ENCODE assay signal across 20 mouse cellular contexts in genomic region chr2:168687326-168687725, GRCm38 (mm10). TPM values are rescaled to one million over a fixed set of nuclear protein-coding genes. Genes with fewer than 3 reads are reported as not detected.
DNase-seq lines count a peak whose midpoint lies in the region; ATAC-seq and TF ChIP-seq lines count a peak whose summit lies in the region.
"Had no signal": no experiment of that assay in that cellular context is flagged by ENCODE, and none has a peak within 500 bp of the region (broad histone marks: within the 10 kb centered on the region; RNA-seq: fewer than 3 reads in every experiment).

No protein-coding gene starts in this region.

- no peak for ATAC-seq in cerebellum, adult (ENCODE audit: insufficient number of reproducible peaks, low FRiP score, low TSS enrichment)
- ATAC-seq in kidney, embryonic 16.5 days (ENCODE audit: low FRiP score, low TSS enrichment): no peak
- ATAC-seq: forebrain, embryonic 15.5 days; intestine, embryonic 16.5 days had no signal

- H3K9ac ChIP-seq in ES-E14 (ENCODE audit: insufficient read depth, low read depth, low read length, poor library complexity, severe bottlenecking): peak overlapping the region; percentile 8; the same call in 1 of the 2 replicates
- H3K9ac ChIP-seq in kidney, embryonic 16.5 days (replicated peaks; ENCODE audit: low read length): no peak overlapping the region
- H3K9ac ChIP-seq: forebrain, embryonic 15.5 days; heart, embryonic 15.5 days; hindbrain, embryonic 15.5 days had no signal

- in situ Hi-C loops in ES-E14 (cut with MboI; ENCODE audit: low sequenced_read_pairs in 2 of 2, unreplicated experiment in 2 of 2): loop anchor here (25.0 kb wide), 1 partner anchor 175 kb away; no protein-coding TSS in a partner anchor

- DNase-seq in cerebellum, adult 2 months: no peak
- DNase-seq in ovary, adult 18-20 months (ENCODE audit: low spot score): peak; percentile 16
- no peak for DNase-seq in ovary, postnatal 14 days (ENCODE audit: low spot score)
- DNase-seq in ES-E14 (ENCODE audit: low read depth, low spot score): no peak
- DNase-seq in adrenal gland, postnatal 25 days: peak; percentile 21
- DNase-seq in right cerebral cortex, adult 2 months (ENCODE audit: low spot score in 2 of 2): no peak
- DNase-seq: cerebellum, adult 18-20 months; gastrocnemius, postnatal 10 days; heart, adult 2 months; heart, postnatal 14 days; kidney, adult 2 months had no signal

- 25% methylated on average over 12 of the region's 12 CpGs for WGBS in cerebellum, adult 2 months
- WGBS in kidney, embryonic 16.5 days: 80% methylated on average over 12 of the region's 12 CpGs

- no peak for TF ChIP-seq POLR2A in cerebellum, adult 2 months (IDR thresholded peaks at IDR 0.05; ENCODE audit: borderline replicate concordance, insufficient read depth, low read length)

- H3K4me1 ChIP-seq in cerebellum, adult 2 months (ENCODE audit: control insufficient read depth, insufficient read depth, low read length): peaks cover 36% of the 10 kb centered on the region
- peaks cover 7 to 19% of the 10 kb centered on the region in 2 experiments for H3K4me1 ChIP-seq in ES-E14 (ENCODE audit: control insufficient read depth in 2 of 2, insufficient read depth in 2 of 2, low read length in 2 of 2, poor library complexity in 1 of 2)
- no peaks in the 10 kb centered on the region for H3K4me1 ChIP-seq in kidney, embryonic 16.5 days (ENCODE audit: insufficient read depth, low read length)
- H3K4me1 ChIP-seq: forebrain, embryonic 15.5 days; heart, embryonic 15.5 days had no signal

- no peaks in the 10 kb centered on the region for H3K27me3 ChIP-seq in cerebellum, adult 2 months (ENCODE audit: control insufficient read depth, insufficient read depth, low read length)
- no peaks in the 10 kb centered on the region for H3K27me3 ChIP-seq in kidney, embryonic 16.5 days (ENCODE audit: insufficient read depth, low read length)
- H3K27me3 ChIP-seq: forebrain, embryonic 15.5 days; hindbrain, embryonic 15.5 days had no signal

- peak overlapping the region; percentile 19; the same call in 1 of the 2 replicates for H3K27ac ChIP-seq in cerebellum, adult 2 months (ENCODE audit: insufficient read depth, low read length)
- H3K27ac ChIP-seq in ES-E14 (ENCODE audit: insufficient read depth, low read depth, low read length, poor library complexity, severe bottlenecking): no peak overlapping the region
- no peak overlapping the region for H3K27ac ChIP-seq in kidney, embryonic 16.5 days (ENCODE audit: low read length)
- H3K27ac ChIP-seq: embryonic facial prominence, embryonic 10.5 days; forebrain, embryonic 15.5 days; heart, adult 2 months; heart, embryonic 15.5 days; hindbrain, embryonic 15.5 days had no signal

- no peak overlapping the region for H3K4me3 ChIP-seq in cerebellum, adult 2 months (replicated peaks; ENCODE audit: insufficient read depth, low read depth, low read length)
- peak overlapping the region in 1 of 2 experiments; percentile 9; a peak in 1 of 4 replicates for H3K4me3 ChIP-seq in ES-E14 (ENCODE audit: insufficient read depth in 1 of 2, low read depth in 1 of 2, low read length in 2 of 2, poor library complexity in 1 of 2, severe bottlenecking in 1 of 2)
- no peak overlapping the region for H3K4me3 ChIP-seq in kidney, embryonic 16.5 days (ENCODE audit: low read length)
- H3K4me3 ChIP-seq: embryonic facial prominence, embryonic 10.5 days; forebrain, embryonic 15.5 days; heart, adult 2 months; heart, embryonic 15.5 days; hindbrain, embryonic 15.5 days had no signal

- H3K9me3 ChIP-seq in ES-E14 (ENCODE audit: control insufficient read depth, insufficient read depth, low read depth, low read length): no peaks in the 10 kb centered on the region
- no peaks in the 10 kb centered on the region for H3K9me3 ChIP-seq in kidney, embryonic 16.5 days (ENCODE audit: low read length)
- H3K9me3 ChIP-seq: embryonic facial prominence, embryonic 10.5 days; forebrain, embryonic 15.5 days; heart, embryonic 15.5 days; hindbrain, embryonic 15.5 days had no signal

- TF ChIP-seq CTCF in cerebellum, adult 2 months (IDR thresholded peaks at IDR 0.05; ENCODE audit: borderline replicate concordance, insufficient read depth, low read depth, low read length): no peak

- no peak overlapping the region for H3K4me2 ChIP-seq in kidney, embryonic 16.5 days (replicated peaks; ENCODE audit: low read depth, low read length)
- H3K4me2 ChIP-seq: forebrain, embryonic 15.5 days; heart, embryonic 11.5 days; heart, embryonic 15.5 days; hindbrain, embryonic 15.5 days had no signal

- no peaks in the 10 kb centered on the region for H3K36me3 ChIP-seq in ES-E14 (ENCODE audit: control insufficient read depth, insufficient read depth, low read length, poor library complexity, severe bottlenecking)
- no peaks in the 10 kb centered on the region for H3K36me3 ChIP-seq in kidney, embryonic 16.5 days (ENCODE audit: insufficient read depth, low read length)
- H3K36me3 ChIP-seq: embryonic facial prominence, embryonic 10.5 days; heart, embryonic 15.5 days had no signal

TF ChIP-seq in ES-E14, 5 proteins besides CTCF, POLR2A, EP300 and RAD21:
- TF ChIP-seq HCFC1 (IDR thresholded peaks at IDR 0.05; ENCODE audit: borderline replicate concordance, insufficient read depth, low read length) (no peak), CHD2 (IDR thresholded peaks at IDR 0.05; ENCODE audit: low read depth, low read length) (no peak), ZNF384 (IDR thresholded peaks at IDR 0.05; ENCODE audit: low read depth, low read length) (no peak), ZC3H11A (IDR thresholded peaks at IDR 0.05; ENCODE audit: borderline replicate concordance, low read depth, low read length) (no peak), MAFK (IDR thresholded peaks at IDR 0.05; ENCODE audit: insufficient read depth, low read depth, low read length) (no peak)

RNA-seq across cellular contexts. Expression of gene Atp9a, which starts 54.9 kb away (rescaled TPM):
- 316 and 321 TPM in 2 replicates for polyA plus RNA-seq in cerebellum, adult 2 months (2012; rRNA removed)
- 41.5 and 84.5 TPM in 2 replicates for total RNA-seq in ES-E14 (2012; rRNA removed)
- 60.9 and 63.6 TPM in 2 replicates for total RNA-seq in adrenal gland, postnatal 25 days (2021)
- polyA plus RNA-seq in kidney, embryonic 16.5 days (2015; fragmentation: Nextera tagmentation; extraction: Ambion mirVana): 10.3 and 12.4 TPM in 2 replicates
- total RNA-seq: MEL had no signal

Comparison
In these comparisons a context has a peak if more than half of its experiments do, and no peak if none do; other contexts are left out.
1. DNase-seq: peak in ovary, adult 18-20 months (single experiment) and adrenal gland, postnatal 25 days (single experiment); none in cerebellum, adult 2 months (0 of 2), ovary, postnatal 14 days (single experiment), ES-E14 (single experiment) and right cerebral cortex, adult 2 months (0 of 2).